Mouse (Mus musculus) liver (tissue): ENCODE measurements at regions not wholly inside any gene's neighbourhood (a gene's known extent, or its start where the extent isn't known, plus 50 kb on each side); places are given as distances from the start of the nearest gene placed in this dataset.

ENCODE experiments used
- DNase-seq: peaks from one replicate; pipeline ENCODE4 v3.0.0-alpha.2; 2020; ENCODE audit warnings: mixed read lengths

GRCm38 (mm10) chr9:67610696-67611095 is 51.2 kb upstream of the Tln2 start:
- DNase-seq: no peak

GRCm38 (mm10) chr9:67611676-67612075 is 52.2 kb upstream of the Tln2 start:
- DNase-seq: no peak

DNA sequence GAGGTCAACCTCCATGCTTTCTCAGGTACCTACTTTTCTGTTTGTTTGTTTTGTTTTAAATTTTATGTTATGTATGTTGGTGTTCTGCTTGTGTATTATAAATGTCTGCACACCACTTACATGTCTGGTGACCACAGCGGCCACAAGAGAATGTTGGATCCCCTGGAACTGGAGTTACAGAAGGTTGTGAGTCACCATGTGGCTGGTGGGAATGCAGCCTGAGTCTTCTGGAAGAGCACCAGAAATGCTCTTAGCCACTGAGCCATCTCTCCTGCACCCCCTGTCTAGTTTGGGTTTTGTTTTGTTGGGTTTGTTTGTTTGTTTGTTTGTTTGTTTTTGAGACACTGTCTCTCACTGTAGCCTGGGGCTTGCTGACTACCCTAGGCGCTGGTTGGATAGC is 52.6 kb upstream of the Tln2 start:
- no peak for DNase-seq

GRCm38 (mm10) chr9:67614068-67614727 is 54.7 kb upstream of the Tln2 start:
- DNase-seq: no peak

- DNase-seq: no peak
These were observed 56.7 kb upstream of the Tln2 start for GRCm38 (mm10) chr9:67616207-67616606.

DNA sequence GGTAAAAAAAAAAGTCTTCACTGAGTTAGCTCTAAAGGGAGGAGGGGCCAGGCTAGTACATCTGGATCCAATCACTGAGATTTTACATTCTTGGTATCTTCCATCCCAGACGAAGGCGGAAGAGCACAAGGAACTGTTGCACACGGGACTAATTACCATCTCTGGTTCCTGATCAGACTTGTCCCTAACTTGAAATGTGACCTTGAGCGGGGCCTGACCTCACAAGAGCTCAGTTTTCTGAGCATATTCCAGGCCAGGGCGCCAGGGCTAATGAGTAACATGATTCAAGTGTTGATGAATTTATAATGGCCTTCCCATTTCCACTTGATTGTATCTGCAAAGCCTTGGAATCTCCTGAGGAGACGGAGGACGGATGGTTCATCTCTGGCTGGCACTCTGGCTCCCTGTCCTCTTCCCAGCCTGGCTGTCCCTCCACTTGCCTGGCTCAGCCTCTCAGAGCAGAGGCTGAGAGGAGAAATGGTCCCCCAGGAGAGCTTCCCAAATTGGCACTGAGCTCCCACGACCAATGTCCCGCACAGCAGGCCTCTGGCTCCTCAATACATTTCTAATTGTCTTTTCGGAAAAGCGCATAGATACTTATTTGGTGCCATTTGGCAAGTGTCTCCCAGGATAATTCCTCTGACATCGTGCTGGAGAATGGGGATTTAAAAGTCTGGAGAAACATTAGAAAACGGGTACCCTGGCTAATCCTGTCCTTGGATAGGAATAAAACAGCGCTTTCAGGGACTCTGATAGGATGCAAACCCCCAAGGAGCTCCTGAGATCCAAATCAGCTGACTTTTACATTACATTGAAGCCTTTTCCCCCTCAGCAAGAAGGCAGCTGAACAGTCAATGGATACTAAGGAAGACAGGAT is 58.1 kb upstream of the Tln2 start:
- no peak for DNase-seq

- DNase-seq: no peak
These were observed 61.4 kb upstream of the Tln2 start for GRCm38 (mm10) chr9:67620945-67621344.

DNA sequence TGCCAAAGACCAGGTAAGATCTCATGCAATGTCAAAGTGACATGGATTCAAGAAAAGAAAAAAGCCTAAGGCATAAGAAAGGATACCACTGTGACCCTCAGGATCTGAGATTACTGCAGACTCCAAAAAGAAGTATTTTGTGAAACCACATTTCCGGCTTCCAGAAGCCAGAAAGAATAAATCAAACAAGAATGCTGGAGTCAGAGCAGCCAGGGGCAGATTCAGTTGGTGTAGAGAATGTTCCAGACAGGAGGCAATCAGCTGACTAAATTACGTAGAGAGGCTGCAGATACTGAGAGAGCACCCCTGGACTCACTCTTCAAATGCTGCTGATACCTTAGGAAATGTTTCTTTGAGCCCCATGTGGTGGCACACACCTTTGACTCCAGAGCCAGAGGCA is 67.7 kb upstream of the Tln2 start:
- DNase-seq: no peak

DNA sequence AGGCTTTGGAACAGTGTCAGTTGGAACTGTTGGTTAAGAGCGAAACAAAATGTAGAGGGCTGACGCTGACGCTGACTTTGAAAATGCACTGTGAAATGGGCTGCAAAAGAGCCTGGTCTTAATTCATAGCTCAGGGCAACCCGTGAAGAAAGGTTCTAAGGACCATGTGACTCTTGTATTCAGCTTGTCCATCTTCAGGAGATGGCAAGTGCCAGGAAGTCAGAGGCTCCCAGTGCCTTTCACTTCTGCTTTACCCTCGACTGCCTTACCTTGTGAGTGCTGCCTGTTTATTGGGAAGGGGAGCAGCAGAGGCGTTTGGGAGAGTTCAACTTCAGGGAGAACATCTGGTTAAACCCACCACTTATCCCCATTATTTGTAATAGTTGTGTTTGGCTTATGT is 70.1 kb upstream of the Tln2 start:
- DNase-seq: no peak

DNA sequence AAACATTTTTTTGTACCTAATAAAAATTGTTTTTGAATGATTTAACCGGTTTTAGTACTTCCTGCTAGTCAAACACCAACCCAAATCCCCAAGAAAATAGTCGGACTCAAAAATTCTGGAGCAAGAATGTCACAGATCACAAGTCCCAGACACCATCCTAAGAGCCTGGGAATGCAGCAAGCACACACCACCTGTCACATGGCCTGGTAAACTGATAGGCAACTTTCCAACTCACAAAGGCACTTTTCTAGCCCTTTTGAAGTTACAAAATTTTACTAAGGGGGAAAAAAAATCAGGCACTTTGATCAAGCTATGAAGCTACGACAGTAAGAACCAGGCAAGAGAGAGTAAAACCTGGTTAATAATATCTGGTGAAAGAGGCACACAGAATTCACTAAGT is 70.7 kb upstream of the Tln2 start:
- no peak for DNase-seq

GRCm38 (mm10) chr9:67631741-67632243 is 72.3 kb upstream of the Tln2 start:
- DNase-seq: no peak

DNA sequence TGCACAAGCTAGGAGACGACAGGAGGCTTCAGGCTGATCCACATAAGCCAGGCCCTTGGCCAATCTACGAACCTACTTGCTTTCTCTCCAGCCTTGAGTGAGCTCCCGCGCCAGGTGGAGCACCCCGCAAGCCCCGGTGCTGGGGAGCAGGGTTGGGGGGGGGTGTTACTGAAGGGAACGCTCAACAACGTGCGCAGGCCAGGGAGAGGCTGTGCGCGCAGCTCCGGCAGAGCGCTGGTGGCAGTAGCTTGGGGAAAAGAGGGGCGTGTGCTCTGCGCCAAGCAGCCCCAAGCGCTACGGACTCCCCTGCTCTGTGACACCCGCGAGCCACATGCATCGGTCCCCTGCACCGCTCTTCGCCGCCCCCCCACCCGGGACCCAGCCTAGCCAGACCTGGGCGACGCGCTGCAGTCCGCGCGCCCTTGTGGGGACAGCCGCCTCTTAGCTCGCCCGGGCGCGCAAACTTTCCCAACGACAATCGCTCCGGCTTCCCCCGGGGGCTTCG is 73.1 kb upstream of the Tln2 start:
- peak; percentile 5 for DNase-seq

DNA sequence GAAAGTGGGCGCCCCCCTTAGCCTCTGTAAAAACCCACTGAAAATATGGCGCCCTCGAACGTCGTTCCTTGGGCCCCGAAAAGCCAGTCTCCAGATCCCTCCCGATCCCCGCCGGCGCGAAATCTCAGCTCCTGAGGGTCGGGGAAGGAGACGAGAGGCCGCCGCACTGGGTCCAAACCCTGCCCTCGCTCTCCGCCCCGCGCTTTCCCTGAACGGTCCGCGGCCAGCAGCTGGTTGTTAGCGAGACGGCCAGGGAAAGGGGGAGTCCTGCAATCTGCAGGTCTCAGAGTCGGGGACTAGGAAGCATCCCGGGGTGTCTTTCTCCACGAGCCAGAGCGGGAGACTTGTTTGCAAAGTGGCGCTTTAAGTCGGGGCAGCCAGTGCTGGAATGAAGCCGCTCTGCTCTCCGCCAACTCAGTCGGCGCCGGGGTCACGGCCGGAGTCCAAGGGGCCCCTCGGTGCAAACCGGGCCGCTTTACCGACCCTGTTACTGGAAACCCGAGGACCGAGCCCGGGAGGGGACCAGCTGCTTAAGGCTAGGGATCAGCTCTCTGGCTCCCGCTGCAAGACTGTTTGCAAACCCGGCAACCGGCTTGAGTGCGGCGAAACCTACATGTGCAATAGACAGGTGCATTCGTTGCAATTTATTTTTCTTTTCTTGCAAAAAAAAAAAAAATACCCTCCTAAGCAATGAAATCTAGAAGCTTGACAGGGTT is 73.7 kb upstream of the Tln2 start:
- DNase-seq: peak; percentile 15

DNA sequence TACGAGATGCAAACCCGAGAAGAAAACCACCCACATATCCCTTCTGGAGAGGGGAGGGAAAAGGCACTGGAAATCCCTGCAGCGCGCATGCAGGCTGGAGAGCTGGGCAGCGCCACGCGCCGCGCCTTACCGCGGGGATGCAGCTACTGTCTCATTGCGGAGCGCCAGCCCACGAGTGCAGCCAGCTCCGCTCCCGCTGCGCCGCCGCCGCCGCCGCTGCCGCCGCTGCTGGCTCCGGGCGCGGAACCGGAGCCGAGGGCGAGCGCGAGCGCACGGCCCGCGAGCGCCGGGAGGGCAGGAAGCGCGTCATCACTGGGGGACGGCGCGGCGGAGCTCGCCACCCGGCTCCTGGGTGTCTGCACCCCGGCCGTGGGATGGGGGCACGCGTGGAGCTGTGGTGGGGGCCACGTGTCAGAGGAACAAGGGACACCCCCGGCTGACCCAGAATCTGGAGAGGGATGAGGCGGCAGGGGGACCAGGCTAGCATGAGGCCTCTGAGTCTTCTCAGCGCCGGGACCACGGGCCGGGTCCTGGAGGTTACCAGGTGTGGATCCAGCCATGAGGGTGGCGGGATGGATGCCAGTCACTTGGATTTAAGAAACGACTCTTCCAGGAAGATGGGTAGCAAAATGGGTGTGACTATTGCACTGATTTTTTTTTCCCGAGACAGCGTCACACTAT is 74.4 kb upstream of the Tln2 start:
- DNase-seq: peak; percentile 37

- DNase-seq: no peak
These were observed 87.3 kb upstream of the Tln2 start for GRCm38 (mm10) chr9:67646820-67647219.

- DNase-seq: no peak
These were observed 94.5 kb upstream of the C2cd4b start for GRCm38 (mm10) chr9:67664773-67665172.

DNA sequence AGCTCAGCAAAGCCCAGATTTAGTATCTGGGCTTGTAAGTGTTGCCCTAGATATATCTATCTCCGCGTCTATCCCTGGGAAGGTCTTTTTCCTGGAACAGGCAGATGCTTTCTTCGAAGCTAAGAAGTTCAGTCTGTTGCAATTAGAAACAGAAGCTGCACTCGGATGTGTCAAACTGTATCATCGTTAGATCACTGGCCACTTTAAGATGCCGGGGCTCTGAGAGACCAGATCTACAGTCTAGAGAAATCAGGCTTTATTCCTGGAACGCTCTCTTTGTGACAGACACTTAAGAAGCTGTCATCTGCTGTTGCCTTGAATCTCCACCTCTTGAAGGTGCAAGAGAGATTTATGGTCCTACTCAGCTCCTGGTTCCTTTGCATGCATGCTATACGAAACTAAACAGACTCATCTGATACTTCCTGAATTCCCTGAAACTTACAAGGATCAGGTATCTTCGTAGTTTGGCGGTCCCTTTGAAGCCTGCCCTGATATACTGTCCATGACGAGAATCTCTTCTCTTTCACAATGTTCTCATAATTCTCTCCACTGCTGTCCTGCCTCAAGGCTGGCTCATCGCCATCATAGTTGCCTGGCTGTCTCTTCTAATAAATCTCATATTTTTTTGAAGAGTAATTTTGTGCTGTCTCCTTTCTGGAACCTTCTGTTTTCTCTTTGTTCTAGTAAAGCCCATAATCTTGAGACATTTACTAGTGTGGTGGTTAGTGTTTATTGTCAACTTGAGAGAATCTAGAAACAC is 88.8 kb upstream of the C2cd4b start:
- DNase-seq: no peak

- no peak for DNase-seq
These were observed 82.3 kb upstream of the C2cd4b start for GRCm38 (mm10) chr9:67676906-67677305.

- DNase-seq: peak; percentile 78
These were observed 75.9 kb upstream of the C2cd4b start for GRCm38 (mm10) chr9:67683367-67683766.

DNA sequence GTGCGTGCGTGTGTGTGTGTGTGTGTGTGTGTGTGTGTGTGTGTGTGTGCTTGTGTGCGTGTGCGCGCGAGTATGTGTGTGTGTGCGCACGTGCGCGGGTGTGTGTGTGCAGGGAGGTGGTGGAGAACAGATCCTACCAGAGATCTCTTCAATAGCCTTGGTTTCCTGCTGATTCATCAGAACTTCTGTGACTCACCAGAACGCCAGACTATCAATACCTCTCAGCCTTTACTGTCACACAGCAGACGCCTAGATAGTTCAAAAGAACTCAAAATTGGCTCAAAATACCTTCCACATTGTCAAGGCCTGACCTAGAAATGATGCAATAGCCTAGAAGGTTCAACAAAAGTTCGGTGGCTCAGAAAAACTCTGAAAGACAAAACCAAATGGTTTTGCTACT is 66.8 kb upstream of the C2cd4b start:
- DNase-seq: no peak

GRCm38 (mm10) chr9:67693716-67694115 is 65.5 kb upstream of the C2cd4b start:
- DNase-seq: peak; percentile 26

- no peak for DNase-seq
These were observed 60.4 kb upstream of the C2cd4b start for GRCm38 (mm10) chr9:67698796-67699195.
